Mouse (Mus musculus): ENCODE measurements at regions not wholly inside any gene's neighbourhood (a gene's known extent, or its start where the extent isn't known, plus 50 kb on each side); places are given as distances from the start of the nearest gene placed in this dataset.

DNA sequence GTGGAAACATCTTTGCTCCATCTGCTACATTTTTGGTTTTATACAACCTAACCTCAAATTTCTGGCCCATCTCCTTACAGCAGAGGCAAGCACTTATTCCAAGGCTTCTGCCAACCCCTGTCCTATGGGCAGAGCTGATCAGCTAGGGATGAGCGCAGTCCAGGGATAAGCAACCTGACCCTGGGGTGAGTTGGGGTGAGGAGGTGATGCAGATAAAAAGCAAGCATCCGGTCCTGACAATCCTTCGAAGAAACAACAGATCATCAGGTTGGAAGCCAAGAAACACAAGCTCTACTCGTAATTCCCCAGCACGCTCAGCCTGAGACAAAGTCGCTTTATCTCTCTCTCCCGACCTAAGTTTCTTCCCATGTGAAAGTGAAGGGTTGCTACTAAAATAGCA lies 194.9 kb upstream of the Lyplal1 start:
- Histone ChIP-seq H3K4me1 (ENCODE audit: control insufficient read depth in 1 of 2, insufficient read depth in 2 of 2, low read length in 2 of 2) (no peaks in the 10 kb centered on the region), H3K27ac (ENCODE audit: control insufficient read depth, low read depth, low read length) (no peak overlapping the region), H3K4me3 (ENCODE audit: control insufficient read depth in 1 of 2, insufficient read depth in 1 of 2, low read depth in 2 of 2, low read length in 2 of 2) (no peak overlapping the region), H3K27me3 (ENCODE audit: control insufficient read depth in 1 of 2, insufficient read depth in 2 of 2, low read length in 2 of 2) (no peaks in the 10 kb centered on the region), H3K9me3 (replicated peaks; ENCODE audit: insufficient read depth, low read length) (no peaks in the 10 kb centered on the region), H3K9ac (ENCODE audit: control insufficient read depth, low read depth, low read length, poor library complexity, severe bottlenecking) (no peak overlapping the region), H3K36me3 (ENCODE audit: control insufficient read depth in 1 of 2, insufficient read depth in 2 of 2, low read length in 2 of 2) (no peaks in the 10 kb centered on the region), H3K79me2 (ENCODE audit: control insufficient read depth, insufficient read depth, low read length, poor library complexity) (no peaks in the 10 kb centered on the region)
- no peak for DNase-seq (ENCODE audit: low read depth, low spot score)
- TF ChIP-seq ZKSCAN1 (IDR thresholded peaks at IDR 0.05; ENCODE audit: low read depth, low read length): no peak
- TF ChIP-seq RAD21 (IDR thresholded peaks at IDR 0.05; ENCODE audit: low read depth, low read length): no peak
- TF ChIP-seq UBTF (IDR thresholded peaks at IDR 0.05; ENCODE audit: borderline replicate concordance, insufficient read depth, low read depth, low read length): no peak
- no peak for TF ChIP-seq MYC (IDR thresholded peaks at IDR 0.05; ENCODE audit: low read depth, low read length)
- no peak for TF ChIP-seq CTCF (IDR thresholded peaks at IDR 0.05 in 2 of 3, conservative IDR thresholded peaks at IDR 0.05 in 1 of 3; ENCODE audit: control insufficient read depth in 1 of 3, insufficient read depth in 1 of 3, low read depth in 2 of 3, low read length in 3 of 3, poor library complexity in 1 of 3, severe bottlenecking in 1 of 3)

GRCm38 (mm10) chr1:186307627-186308026 lies 190.5 kb upstream of the Lyplal1 start:
- H3K27me3 ChIP-seq (ENCODE audit: control insufficient read depth in 1 of 2, insufficient read depth in 2 of 2, low read length in 2 of 2): no peaks in the 10 kb centered on the region
- no peaks in the 10 kb centered on the region for H3K9me3 ChIP-seq (replicated peaks; ENCODE audit: insufficient read depth, low read length)
- no peak overlapping the region for H3K4me3 ChIP-seq (ENCODE audit: control insufficient read depth in 1 of 2, insufficient read depth in 1 of 2, low read depth in 2 of 2, low read length in 2 of 2)
- H3K27ac ChIP-seq (ENCODE audit: control insufficient read depth, low read depth, low read length): no peak overlapping the region
- no peak overlapping the region for H3K9ac ChIP-seq (ENCODE audit: control insufficient read depth, low read depth, low read length, poor library complexity, severe bottlenecking)
- no peak for DNase-seq (ENCODE audit: low read depth, low spot score)
- no peaks in the 10 kb centered on the region for H3K4me1 ChIP-seq (ENCODE audit: control insufficient read depth in 1 of 2, insufficient read depth in 2 of 2, low read length in 2 of 2)
- H3K36me3 ChIP-seq (ENCODE audit: control insufficient read depth in 1 of 2, insufficient read depth in 2 of 2, low read length in 2 of 2): no peaks in the 10 kb centered on the region
- TF ChIP-seq ELF1 (IDR thresholded peaks at IDR 0.05; ENCODE audit: low read depth, low read length): no peak
- TF ChIP-seq ZKSCAN1 (IDR thresholded peaks at IDR 0.05; ENCODE audit: low read depth, low read length): no peak
- TF ChIP-seq RAD21 (IDR thresholded peaks at IDR 0.05; ENCODE audit: low read depth, low read length): no peak
- TF ChIP-seq SIN3A (IDR thresholded peaks at IDR 0.05; ENCODE audit: low read length): no peak
- TF ChIP-seq NELFE (IDR thresholded peaks at IDR 0.05; ENCODE audit: low read depth, low read length): no peak
- TF ChIP-seq MAX (IDR thresholded peaks at IDR 0.05; ENCODE audit: low read length): no peak
- no peak for TF ChIP-seq RCOR1 (IDR thresholded peaks at IDR 0.05; ENCODE audit: low read depth, low read length)
- no peak for TF ChIP-seq CHD1 (IDR thresholded peaks at IDR 0.05; ENCODE audit: low read depth, low read length)
- TF ChIP-seq E2F4 (IDR thresholded peaks at IDR 0.05; ENCODE audit: borderline replicate concordance, low read depth, low read length): no peak
- no peak for TF ChIP-seq JUND (IDR thresholded peaks at IDR 0.05; ENCODE audit: low read depth, low read length)
- TF ChIP-seq UBTF (IDR thresholded peaks at IDR 0.05; ENCODE audit: borderline replicate concordance, insufficient read depth, low read depth, low read length): no peak
- no peak for TF ChIP-seq GATA1 (IDR thresholded peaks at IDR 0.05; ENCODE audit: low read depth, low read length)
- no peak for TF ChIP-seq MEF2A (IDR thresholded peaks at IDR 0.05; ENCODE audit: extremely low read depth, insufficient replicate concordance, low read depth, low read length, poor library complexity, severe bottlenecking)
- H3K79me2 ChIP-seq (ENCODE audit: control insufficient read depth, insufficient read depth, low read length, poor library complexity): no peaks in the 10 kb centered on the region

GRCm38 (mm10) chr1:186297464-186297863 lies 180.4 kb upstream of the Lyplal1 start:
- H3K36me3 ChIP-seq (ENCODE audit: control insufficient read depth in 1 of 2, insufficient read depth in 2 of 2, low read length in 2 of 2): no peaks in the 10 kb centered on the region
- no peak overlapping the region for H3K27ac ChIP-seq (ENCODE audit: control insufficient read depth, low read depth, low read length)
- no peak overlapping the region for H3K9ac ChIP-seq (ENCODE audit: control insufficient read depth, low read depth, low read length, poor library complexity, severe bottlenecking)
- no peak for DNase-seq (ENCODE audit: low read depth, low spot score)
- no peaks in the 10 kb centered on the region for H3K27me3 ChIP-seq (ENCODE audit: control insufficient read depth in 1 of 2, insufficient read depth in 2 of 2, low read length in 2 of 2)
- H3K4me3 ChIP-seq (ENCODE audit: control insufficient read depth in 1 of 2, insufficient read depth in 1 of 2, low read depth in 2 of 2, low read length in 2 of 2): no peak overlapping the region
- TF ChIP-seq GATA1 (IDR thresholded peaks at IDR 0.05; ENCODE audit: low read depth, low read length) (no peak), SIN3A (IDR thresholded peaks at IDR 0.05; ENCODE audit: low read length) (no peak)
- no peaks in the 10 kb centered on the region for H3K9me3 ChIP-seq (replicated peaks; ENCODE audit: insufficient read depth, low read length)
- no peaks in the 10 kb centered on the region for H3K4me1 ChIP-seq (ENCODE audit: control insufficient read depth in 1 of 2, insufficient read depth in 2 of 2, low read length in 2 of 2)
- no peaks in the 10 kb centered on the region for H3K79me2 ChIP-seq (ENCODE audit: control insufficient read depth, insufficient read depth, low read length, poor library complexity)

Measured in MEL (cell line).